Mouse (Mus musculus) testis, adult 2 months (tissue): ENCODE results near the gene Cel.

Source experiments
- CTCF ChIP-seq: fragments of 200-500 bp; IDR thresholded peaks from 2 replicates; pipeline ENCODE4 v1.5.1; 2012; ENCODE audit warnings: low read depth, mild to moderate bottlenecking, inconsistent platforms, low read length, moderate library complexity; ENCODE audit not compliant: control insufficient read depth, insufficient read depth, insufficient replicate concordance
- POLR2A ChIP-seq: fragments of 200-500 bp; IDR thresholded peaks from 2 replicates; pipeline ENCODE4 v1.6.1; 2012; ENCODE audit warnings: low read depth, mild to moderate bottlenecking, inconsistent platforms, low read length, moderate library complexity; ENCODE audit not compliant: control insufficient read depth

DNA sequence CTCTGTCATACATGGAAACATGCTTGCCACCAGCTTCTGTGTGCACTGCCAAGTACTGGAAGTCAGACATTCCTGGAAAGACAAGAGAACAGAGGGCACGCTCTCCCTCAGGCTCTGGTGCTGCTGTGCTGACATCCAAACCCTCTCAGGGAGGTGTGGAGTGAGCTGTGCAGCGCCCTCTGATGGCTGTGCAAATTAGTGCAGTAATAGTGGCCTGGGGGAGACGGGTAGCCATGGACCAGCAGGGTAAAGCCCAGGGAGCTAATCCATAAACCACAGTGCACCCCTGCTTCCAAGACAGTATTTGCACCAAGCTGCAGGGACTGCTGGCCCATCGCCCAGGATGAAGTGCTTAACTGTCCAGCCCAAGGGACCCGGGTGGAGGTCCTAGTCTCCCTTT lies 14.8 kb upstream of the Cel start:
- TF ChIP-seq POLR2A (no peak), CTCF (peak; percentile 55; the same call in 1 of the 2 replicates)
